In the genomic region with DNA sequence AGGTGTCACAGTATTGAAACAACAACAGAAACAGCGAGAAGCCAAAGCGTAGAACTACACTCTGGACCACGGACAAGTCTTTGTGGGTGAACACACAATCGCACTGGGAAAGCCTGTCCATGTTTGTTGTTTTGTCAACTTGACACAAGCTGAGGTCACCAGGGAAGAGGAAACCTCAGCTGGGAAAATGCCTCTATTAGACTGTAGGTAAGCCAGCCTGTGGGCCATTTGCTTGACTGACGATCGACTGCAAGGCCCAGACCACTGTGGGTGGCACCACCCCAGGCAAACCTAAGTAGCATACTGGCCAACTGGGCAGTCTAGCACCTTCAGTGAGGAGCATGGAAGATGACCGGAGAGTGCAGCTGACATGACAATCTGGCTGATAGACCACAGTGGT, we compare ENCODE assay signal across 28 mouse cellular contexts.
"Had no signal": no experiment of that assay in that cellular context is flagged by ENCODE, and none has a peak within 500 bp of the region (broad histone marks: within the 10 kb centered on the region; RNA-seq: fewer than 3 reads in every experiment).

No protein-coding gene starts in this region.

- H3K27me3 ChIP-seq: heart, embryonic 12.5 days; heart, embryonic 13.5 days; heart, embryonic 15.5 days; hindbrain, embryonic 12.5 days; hindbrain, embryonic 13.5 days; hindbrain, embryonic 15.5 days; intestine, embryonic 15.5 days; kidney, embryonic 15.5 days had no signal

- H3K27ac ChIP-seq: heart, embryonic 10.5 days; heart, embryonic 13.5 days; heart, embryonic 15.5 days; hindbrain, embryonic 10.5 days; hindbrain, embryonic 12.5 days; hindbrain, embryonic 13.5 days; hindbrain, embryonic 14.5 days; hindbrain, embryonic 15.5 days; hindbrain, postnatal 0 days; intestine, embryonic 15.5 days; kidney, embryonic 15.5 days; kidney, postnatal 0 days; layer of hippocampus, adult 2 months had no signal

- H3K9me3 ChIP-seq: heart, embryonic 15.5 days; hindbrain, embryonic 10.5 days; hindbrain, embryonic 12.5 days; hindbrain, embryonic 15.5 days; intestine, embryonic 15.5 days; kidney, embryonic 15.5 days had no signal

- ATAC-seq: hindbrain, embryonic 16.5 days; hindbrain, postnatal 0 days; inflammation-experienced regulatory T-cells, adult 6 months; intestine, embryonic 15.5 days; intestine, embryonic 16.5 days; intestine, postnatal 0 days had no signal

- H3K4me3 ChIP-seq: heart, embryonic 10.5 days; heart, embryonic 12.5 days; heart, embryonic 13.5 days; heart, embryonic 15.5 days; hindbrain, embryonic 10.5 days; hindbrain, embryonic 12.5 days; hindbrain, embryonic 13.5 days; hindbrain, embryonic 15.5 days; intestine, embryonic 15.5 days; kidney, embryonic 15.5 days; layer of hippocampus, adult 2 months had no signal

- H3K4me2 ChIP-seq: heart, embryonic 11.5 days; heart, embryonic 12.5 days; heart, embryonic 13.5 days; heart, embryonic 15.5 days; hindbrain, embryonic 12.5 days; hindbrain, embryonic 13.5 days; hindbrain, embryonic 14.5 days; hindbrain, embryonic 15.5 days; intestine, embryonic 15.5 days; kidney, embryonic 15.5 days had no signal

- H3K4me1 ChIP-seq: heart, embryonic 15.5 days; hindbrain, embryonic 10.5 days; hindbrain, embryonic 12.5 days; hindbrain, embryonic 13.5 days; hindbrain, embryonic 15.5 days; intestine, embryonic 15.5 days had no signal

- H3K9ac ChIP-seq: heart, embryonic 12.5 days; heart, embryonic 13.5 days; heart, embryonic 15.5 days; hindbrain, embryonic 12.5 days; hindbrain, embryonic 13.5 days; hindbrain, embryonic 14.5 days; hindbrain, embryonic 15.5 days; intestine, embryonic 15.5 days; kidney, embryonic 15.5 days had no signal

- DNase-seq: heart, postnatal 10 days; heart, postnatal 14 days; heart, postnatal 36 days; kidney, adult 11 months; kidney, adult 18-20 months; kidney, adult 8-10 months; kidney, adult 9 months; layer of hippocampus, adult 9-11 months; layer of hippocampus, postnatal 36 days had no signal

- H3K36me3 ChIP-seq: heart, embryonic 12.5 days; heart, embryonic 13.5 days; heart, embryonic 15.5 days; hindbrain, embryonic 10.5 days; hindbrain, embryonic 12.5 days; hindbrain, embryonic 13.5 days; hindbrain, embryonic 15.5 days; intestine, embryonic 15.5 days had no signal
